Mouse (Mus musculus) right cerebral cortex, postnatal 25 days (tissue): Measurements from ENCODE around the gene Rorc.

ENCODE experiments used
- DNase-seq: peaks from one replicate; pipeline ENCODE4 v3.0.0; 2022

The Rorc gene

DNA sequence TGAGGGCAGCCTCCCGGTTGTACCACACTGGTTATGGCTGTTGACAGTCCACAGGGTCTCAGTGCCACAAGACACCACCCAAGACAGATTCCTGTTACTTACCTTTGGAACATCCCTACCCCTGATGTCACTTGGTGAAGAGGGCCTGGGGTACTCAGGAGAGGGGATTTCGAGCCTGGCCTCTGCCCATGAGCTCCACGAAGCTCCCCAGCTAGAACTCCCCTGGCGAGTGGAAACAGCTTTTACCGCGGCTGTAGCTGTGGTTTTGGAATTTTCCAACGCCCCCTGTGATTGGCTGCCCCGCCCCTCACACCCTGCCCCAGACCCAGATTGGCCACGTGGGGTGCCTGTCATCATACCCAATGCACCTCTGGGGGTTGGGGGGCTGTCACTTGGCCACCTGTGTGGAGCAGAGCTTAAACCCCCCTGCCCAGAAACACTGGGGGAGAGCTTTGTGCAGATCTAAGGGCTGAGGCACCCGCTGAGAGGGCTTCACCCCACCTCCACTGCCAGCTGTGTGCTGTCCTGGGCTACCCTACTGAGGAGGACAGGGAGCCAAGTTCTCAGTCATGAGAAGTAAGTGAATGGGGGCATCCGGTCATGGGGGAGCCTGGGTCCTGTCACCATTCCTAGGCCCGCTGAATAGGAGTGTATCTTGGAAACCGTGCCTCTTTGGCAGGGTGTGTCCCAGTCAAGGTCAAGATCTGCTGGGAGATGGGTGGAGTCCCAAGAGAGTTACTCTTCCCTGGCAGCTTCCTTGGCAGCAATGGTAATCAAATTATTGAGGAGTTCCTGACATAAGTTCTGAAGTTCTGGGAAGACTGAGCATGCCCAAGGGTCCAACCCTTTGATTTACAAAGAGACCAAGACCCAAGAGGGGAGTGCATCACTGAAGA, 4.7 kb downstream of the Rorc start:
- no peak for DNase-seq

DNA sequence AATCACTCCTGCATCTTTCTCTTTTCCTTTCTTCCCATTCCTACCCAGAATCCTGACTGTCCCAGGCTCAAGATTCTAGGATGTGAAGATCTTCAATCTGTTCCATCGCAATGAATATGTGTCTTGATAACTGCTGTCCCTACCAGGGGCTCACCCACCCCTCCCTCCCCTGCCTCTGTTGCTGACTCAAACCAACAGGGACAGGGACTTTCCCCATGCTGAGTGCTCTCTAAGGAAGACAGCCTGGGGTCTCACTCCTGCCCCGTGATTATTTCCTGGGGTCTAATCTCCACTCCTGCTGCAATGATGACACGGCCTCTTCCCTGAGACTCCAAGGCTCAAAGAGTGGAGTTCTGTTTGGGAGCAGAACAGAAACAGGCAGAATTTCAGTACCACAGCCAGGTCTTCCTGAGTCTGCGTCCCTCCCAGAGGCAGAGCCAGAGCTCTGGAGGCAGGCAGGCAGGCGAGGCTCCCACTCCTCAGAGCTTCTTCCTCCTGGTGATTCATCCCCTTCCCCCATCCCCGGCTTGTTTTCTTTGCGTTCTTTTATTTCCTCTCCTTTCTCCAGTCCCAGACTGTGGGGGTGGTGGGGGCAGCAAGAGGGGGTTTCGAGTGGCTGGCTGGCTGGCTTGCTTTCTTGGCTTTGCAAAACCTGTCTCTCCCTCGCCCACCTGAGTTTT, 7.4 kb downstream of the Rorc start:
- peak; percentile 26 for DNase-seq

DNA sequence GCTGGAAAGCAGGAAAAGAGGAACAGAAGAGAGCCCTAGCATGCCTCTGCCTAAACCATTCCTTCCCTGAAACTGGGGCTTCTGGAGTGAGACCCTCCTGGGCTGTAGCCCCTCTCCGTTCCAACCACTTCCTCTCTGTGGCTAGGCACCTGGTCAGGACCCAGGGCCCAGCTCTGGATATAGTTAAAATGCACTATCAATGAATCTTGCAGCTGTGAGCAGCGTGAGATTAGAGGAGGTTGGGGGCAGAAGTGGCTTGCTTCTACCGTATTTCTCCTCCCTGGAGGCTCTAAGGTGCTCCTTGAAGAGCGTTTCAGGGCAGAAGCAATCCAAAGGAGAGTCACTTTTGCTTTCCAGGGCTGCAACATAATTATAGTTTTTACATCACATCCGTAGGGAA, 9.7 kb downstream of the Rorc start:
- no peak for DNase-seq

DNA sequence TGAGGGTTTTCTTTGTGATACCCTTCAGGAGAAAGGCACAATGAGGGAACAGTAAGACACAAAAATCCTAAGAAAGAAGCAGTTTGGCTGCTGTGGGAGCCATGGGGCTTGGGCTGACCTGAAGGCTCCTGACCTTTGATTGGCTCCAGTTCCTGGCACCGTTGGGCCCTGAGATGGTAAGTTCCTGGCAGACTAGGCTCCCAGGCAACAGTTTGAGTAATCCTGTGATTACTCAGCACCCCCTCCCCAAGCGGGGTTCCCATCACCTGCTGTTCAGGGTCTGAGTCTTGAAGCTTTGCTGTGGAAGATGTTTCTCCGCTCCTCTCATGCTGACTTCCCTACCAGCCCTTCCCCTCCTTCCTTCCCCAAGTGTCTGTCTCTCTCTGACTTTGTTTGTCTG, 10.9 kb downstream of the Rorc start:
- no peak for DNase-seq

DNA sequence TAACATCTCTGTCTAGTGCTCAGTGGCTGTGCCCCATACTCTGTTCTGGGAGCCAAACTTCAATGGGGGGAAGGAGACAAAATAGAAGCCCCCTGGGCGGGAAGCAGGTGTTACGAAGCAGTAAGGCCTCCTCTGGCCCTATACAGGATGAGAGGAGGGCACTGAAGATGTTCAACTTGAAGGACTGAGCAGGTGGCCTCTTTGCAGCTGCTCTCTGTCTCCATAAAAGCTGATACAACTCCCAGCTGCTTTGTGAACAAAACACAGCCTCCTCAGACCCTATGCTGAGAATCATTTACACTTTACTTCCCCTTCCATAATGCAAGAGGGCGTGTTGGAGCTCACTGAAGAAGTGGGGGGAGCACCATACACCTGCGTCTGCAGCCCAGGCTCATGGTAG, 14.1 kb downstream of the Rorc start:
- DNase-seq = no peak

DNA sequence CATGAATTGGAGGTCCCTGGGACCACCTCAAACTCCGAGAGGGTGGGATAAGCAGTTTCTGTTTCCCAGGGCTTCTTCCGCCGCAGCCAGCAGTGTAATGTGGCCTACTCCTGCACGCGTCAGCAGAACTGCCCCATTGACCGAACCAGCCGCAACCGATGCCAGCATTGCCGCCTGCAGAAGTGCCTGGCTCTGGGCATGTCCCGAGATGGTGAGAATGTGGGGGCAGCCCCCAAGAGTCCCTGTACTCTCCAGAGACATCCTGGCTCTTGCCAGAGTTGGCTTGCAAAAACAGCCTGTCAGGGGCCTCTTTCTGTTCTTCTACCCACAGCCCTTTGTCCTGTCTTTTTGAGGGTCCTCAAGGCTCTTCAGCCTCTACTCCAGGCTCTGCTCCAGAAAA, 14.8 kb downstream of the Rorc start:
- no peak for DNase-seq

DNA sequence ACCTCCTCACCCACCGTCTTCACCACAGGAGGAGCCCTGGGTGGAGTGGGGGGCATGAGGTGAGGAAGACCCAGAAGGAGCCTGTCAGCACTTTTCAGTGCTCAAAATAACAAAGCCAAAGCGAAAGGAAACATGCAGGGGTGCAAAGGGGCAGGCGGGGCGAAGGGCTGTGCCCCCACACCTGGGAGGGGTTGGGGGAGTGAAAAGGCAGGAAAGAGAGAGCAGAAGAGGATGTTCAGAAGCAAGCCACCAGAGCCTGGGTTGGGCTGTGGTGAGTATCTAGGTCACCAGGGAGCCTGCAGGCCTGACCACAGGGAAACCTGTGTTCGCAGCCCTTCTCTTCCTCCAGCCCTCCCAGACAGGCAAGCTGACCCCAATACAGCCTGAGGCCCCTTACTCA, 15.5 kb downstream of the Rorc start:
- DNase-seq = no peak

DNA sequence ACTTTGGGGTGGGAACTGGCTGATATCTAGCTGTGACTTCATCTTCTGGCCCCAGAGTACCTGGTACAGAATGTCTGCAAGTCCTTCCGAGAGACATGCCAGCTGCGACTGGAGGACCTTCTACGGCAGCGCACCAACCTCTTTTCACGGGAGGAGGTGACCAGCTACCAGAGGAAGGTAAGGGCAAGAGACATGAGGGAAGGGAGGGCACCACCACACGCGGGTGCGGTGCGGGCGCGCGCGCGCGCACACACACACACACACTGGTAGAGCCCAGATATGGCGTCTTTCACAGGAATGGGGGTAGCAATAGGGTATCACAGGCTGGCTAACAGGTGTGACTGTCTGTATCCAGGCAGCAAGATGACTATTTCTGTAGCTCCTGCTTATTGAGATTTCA, 16.8 kb downstream of the Rorc start:
- no peak for DNase-seq

DNA sequence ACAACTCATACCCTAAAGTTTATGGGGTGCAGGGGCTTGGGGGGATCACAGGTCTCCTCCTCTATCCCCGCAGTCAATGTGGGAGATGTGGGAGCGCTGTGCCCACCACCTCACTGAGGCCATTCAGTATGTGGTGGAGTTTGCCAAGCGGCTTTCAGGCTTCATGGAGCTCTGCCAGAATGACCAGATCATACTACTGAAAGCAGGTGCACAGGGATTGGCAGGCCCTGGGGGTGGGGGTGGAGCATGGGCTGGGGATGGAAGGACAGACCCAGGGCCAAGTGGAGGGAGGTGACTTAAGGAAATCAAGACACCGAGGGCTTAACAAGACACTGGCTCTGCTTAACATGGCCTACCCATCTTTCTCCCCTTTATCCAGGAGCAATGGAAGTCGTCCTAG, 18.4 kb downstream of the Rorc start:
- no peak for DNase-seq

DNA sequence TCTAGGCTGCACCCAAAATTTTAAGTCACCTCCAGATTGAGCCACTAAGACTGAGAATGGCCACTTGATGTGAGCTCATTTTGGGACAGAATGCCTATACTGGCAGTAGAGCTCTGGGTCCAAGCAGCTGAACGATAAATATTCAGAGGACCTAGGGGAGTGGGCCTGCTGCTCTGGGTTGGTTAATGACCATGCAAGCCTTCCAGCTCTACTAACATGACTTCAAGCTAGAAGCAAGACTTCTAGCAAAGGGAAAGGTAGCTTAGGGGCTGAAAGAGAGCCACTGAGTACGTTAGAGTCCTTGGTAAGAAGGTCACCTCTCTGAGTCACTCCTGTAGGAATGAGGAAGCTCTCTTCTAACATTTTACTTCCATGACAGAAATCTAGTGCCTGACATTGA, 19.5 kb downstream of the Rorc start:
- no peak for DNase-seq

DNA sequence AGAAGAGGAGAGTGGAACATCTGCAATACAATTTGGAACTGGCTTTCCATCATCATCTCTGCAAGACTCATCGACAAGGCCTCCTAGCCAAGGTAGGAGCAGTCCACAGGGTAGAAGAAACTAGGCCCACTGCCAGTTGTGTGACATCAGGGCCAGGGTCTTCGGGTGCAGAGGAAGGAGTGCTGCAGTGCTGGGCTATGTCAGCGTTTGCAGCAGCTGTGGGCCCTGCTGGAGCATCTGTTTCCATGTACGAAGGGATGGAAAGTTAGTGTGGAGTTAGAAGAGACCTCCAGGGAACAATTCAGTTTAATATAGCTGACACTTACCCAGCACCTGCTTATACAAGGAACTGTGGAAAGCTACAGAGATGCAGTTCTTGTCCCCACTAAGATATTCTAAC, 20.5 kb downstream of the Rorc start:
- no peak for DNase-seq

DNA sequence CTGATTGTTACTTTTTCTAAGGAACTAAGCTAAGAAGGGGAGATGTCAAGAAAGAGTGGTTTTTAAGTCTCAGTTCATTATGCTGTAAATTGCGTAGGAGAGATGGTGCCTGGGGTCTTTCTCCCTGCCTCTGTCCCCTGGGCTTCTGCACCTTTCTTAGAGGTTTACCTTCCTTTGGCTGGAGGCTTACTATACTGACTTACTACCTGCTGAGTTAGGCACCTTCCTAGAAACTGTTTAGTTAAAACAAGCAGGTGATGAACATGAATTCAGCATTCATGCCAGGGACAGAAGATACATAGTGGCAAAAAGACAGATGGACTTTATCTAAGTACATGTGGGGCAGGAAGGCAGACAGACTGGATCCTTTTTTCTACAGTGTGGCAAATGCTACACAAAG, 23.7 kb downstream of the Rorc start:
- no peak for DNase-seq

DNA sequence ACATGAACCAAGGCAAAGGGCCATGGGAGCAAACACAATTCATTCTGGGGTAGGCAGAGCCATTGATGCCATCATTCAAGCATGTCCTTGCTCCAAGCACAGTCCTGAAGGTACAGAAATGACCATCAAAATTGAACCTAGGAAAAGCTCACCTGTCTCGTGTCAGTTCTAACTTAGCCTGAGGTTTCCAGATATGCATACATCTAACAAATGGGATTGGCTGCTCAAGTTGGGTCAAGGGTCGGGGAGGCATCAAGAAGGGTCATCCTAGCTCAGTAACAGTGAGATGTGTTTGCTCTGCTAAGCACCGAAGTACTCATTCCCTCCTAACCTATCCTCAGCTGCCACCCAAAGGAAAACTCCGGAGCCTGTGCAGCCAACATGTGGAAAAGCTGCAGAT, 24.3 kb downstream of the Rorc start:
- no peak for DNase-seq

DNA sequence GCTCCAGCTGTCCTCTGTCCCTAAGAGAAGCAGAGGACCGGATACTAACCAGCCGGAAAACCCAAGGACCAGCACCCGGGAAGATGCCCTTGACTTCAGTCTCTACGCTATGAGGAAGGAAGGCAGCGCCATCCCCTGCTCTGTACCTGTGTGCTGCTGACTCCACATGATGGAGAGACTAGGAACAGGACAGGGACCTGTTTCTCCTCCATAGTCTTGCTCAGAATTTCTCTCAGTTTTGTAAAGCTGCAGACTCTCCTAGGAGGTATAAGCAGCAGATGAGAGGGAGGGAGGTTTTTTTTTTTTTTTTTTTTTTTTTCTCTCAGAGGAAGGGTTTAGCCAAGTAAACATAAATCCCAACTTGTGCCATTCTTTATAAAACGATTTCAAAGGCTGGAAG, 25.6 kb downstream of the Rorc start, which contains the start of gene Lingo4:
Lingo4 (plus strand) TSS at position 301 of the 400 bp plus-strand sequence.
- DNase-seq = no peak

DNA sequence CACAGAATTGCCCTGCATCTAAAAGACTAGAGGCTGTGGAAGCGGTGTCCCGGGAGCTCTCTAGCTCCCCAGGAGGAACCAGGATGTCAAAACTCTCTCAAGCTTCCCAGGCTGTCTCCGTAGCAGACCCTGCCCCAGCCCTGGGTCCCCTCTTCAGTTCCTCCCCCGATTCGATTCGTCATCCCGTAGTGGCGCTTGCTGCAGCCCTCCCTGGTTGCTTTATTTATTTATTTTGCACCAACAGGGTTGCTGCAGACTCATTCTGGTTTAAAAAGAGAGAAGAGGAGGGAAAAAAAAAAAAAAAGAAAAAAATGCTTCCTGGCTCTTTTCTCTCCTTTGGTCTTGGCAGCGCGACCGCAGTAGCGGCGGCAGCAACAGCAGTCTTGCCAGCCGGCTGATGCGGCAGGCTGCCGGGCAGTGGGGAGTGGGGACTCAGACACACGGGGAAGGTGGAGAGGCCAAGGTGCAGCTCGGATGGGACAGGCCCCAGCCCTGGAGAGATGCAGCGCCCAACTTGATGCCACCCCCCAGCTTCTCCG, 26.4 kb downstream of the Rorc start:
- peak; percentile 23 for DNase-seq

DNA sequence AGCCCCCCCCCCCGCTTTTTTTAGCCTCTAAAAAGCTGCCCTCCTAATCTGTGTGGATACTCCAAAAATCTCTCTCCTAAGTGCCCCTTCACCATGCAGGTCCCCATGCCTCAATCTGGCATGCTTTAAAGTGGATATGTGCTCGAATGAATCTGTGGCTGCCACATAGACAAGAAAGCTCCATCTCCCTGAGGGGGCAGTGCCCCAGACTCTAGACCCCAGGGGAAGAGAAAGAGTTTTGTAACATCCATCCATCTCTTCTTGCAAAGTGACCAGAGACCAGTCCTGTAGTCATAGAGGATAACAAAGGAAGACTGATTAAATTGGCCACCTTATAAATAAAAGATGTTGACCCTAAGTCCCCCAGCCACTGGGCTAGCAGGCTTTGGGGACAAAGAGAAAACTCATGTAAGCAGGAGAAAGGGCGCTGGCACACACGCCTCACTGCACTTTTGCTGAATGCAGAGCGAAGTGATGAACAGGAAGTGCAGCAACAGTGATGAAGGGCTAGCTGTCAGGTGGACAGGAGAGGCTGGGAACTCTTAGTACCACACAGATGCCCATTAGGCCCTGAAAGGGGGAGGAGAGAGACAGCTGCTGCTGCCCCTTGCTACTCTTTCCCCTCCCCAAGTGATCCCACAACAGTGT, 27.2 kb downstream of the Rorc start:
- DNase-seq = no peak

DNA sequence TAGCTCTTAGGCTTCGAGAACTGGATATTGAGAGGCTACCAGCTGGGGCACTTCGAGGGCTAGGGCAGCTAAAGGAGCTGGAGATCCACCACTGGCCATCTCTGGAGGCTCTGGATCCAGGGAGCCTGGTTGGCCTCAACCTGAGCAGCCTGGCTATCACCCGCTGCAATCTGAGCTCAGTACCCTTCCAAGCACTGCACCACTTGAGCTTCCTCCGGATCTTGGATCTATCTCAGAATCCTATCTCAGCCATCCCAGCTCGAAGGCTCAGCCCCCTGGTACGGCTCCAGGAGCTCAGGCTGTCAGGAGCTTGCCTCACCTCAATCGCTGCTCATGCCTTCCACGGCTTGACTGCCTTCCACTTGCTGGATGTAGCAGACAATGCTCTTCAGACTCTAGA, 29.9 kb downstream of the Rorc start:
- no peak for DNase-seq

DNA sequence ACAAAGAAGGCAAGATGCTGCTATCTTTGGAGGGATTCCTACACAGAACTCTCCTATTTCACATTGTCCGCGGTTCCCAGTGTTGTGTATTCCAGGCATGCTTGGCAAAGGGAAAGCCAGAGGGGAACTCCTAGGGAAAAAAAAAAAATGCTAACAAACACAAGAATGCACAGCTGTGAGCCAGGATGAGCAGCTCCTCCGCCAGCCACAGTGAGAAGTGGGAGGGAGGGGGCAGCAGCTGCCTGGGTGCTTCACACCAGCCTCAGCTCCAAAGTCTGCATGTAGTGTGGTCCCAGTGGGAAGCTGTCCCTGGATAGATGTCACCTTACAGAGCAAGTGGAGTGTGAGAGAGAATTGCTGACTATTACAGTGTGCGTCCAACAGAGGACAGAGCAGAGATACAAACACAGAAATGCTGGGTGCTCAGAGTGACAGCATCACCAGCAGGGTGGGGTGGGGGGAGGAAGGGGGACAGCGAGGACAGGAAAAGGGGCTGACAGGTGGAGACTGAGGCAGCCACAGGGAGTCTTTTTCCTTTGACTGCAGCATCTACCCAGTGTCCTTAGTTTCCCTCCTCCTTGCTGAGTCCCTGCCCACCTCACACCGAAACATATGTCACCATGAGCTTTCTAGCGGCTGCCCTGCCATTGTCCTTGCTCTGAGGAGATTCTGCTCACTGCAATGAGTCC, 31.9 kb downstream of the Rorc start:
- peak; percentile 55 for DNase-seq

DNA sequence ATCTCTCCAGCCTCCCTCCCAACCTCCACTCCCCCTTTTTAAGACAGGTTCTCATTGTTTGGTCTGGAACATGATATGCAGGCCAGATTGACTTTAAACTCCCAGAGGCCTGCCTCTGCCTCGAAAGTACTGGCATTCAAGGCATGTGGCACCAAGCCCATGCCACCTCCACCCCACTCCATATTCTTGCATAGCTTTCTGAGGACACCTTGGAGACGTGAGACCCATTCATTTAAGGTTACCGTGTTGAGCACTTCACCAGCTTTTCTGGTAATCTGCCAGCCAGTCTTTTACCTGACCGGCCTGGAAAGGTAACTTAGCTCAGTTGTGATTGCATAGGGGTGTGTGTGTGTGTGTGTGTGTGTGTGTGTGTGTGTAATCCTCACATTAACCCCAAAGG, 33.0 kb downstream of the Rorc start:
- no peak for DNase-seq

DNA sequence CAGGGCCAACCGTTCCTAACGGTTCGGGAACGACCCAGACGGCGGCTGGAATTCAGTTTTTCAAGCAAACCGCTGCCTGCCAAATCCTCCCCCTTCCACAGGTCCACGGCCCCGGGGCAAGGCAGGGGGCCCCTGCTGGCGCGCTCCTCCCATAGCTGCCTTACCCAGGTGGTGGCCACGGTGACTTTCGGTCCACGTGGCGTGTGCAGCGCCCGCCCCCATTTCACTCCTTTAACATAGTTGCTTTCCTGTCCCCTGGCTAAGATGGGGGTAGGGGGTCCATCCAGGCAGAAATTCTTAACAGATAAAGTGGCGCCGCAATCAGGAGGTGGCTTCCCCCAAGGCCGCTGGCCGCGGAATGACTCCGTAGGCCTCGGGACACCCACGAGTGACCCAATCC, 39.9 kb downstream of the Rorc start:
- DNase-seq = no peak

DNA sequence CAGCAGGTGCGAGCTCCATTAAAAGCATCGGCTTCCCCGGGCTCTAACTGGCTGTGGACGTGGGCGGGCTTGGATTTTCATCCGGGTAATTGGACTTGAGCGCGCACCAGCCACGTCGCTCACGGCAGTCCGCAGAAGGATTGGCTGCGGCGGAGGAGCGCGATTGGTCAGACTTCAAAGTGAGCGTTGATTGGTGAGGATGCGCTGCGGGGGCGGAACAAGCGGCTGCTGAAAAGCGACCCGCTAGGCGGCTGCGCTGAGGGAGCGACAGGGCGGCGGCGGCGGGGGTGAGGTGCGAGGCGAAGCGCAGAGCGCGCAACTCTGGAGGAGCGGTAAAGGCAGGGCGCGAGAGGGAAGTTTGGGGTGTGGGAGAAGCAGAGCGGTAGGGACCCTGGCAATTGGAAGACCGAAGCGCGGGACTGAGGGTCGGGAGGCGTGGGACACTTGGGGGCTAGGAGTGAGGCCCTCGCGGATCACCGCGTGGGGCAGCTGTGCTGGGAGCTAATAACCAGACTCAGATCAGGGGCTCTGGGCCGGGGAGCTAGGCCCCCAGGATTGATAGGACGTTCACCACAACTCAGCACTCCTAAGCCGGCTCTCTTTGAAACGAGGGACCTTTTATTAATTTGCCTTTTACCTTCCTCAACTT, 40.6 kb downstream of the Rorc start, which contains the start of gene Tdrkh:
Tdrkh (plus strand) TSS at position 243 of the 649 bp plus-strand sequence.
- peak; percentile 98 for DNase-seq

DNA sequence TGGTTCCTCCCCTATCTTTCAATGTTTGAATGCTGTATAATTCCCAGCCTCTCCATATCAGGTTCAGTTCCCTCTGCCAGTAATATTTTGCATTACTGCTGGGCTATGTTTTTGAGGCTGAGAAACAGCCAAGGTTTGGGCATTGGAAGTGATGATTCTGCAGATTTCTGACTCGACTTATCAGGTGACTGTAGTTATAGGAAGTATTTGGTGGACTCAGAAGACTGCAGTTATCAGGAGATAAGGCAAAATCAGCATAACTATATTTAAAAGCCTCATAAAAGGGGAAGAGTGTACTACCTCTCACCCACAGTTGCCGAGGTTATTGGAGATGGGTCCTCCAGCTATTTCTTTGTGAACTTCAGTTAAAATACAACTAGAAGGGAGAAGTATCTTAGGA, 58.4 kb downstream of the Rorc start:
- no peak for DNase-seq
